Mouse (Mus musculus) adrenal gland, postnatal 14 days (tissue): ENCODE results near the gene Atp2a3. TPM values are rescaled to one million over a fixed set of nuclear protein-coding genes. Genes with fewer than 3 reads are reported as not detected.

ENCODE experiments used
- DNase-seq: peaks from one replicate; pipeline ENCODE4 v3.0.0; 2021; ENCODE audit warnings: mixed read lengths
- microRNA-seq, 2 experiments: library from miRNA; unstranded; fragments of <30 nt; microRNA quantifications; one replicate each; pipeline ENCODE4 v1.2.0; 2021
- total RNA-seq: library from RNA; stranded (reverse); gene quantifications from 2 replicates; pipeline ENCODE4 v1.2.3, GENCODE M21; 2021

Atp2a3 gene
- total RNA-seq, 1 experiment from 2014 or later, result 10.8 TPM

- peak; percentile 47 for DNase-seq
These were observed 75.9 kb downstream of the Atp2a3 start for GRCm38 (mm10) chr11:73036889-73037288.

- DNase-seq, result no peak
These were observed 76.7 kb downstream of the Atp2a3 start for GRCm38 (mm10) chr11:73037691-73038090.

- DNase-seq, result peak; percentile 83
These were observed 78.3 kb downstream of the Atp2a3 start for GRCm38 (mm10) chr11:73039102-73039799.

Small RNA genes within 50 kb of the gene (microRNA-seq; reads per million reads assigned to microRNA genes)
- 0 reads per million in 2 experiments for gene Gm44467

Other genes starting within 250 kb of the Atp2a3 start
- 14.2 and 14.5 TPM in 2 replicates for gene Cyb5d2, start 165.0 kb upstream of the Atp2a3 start, total RNA-seq
- 32.3 and 38.2 TPM in 2 replicates for gene Zzef1, start 164.9 kb upstream of the Atp2a3 start, total RNA-seq
- 0.98 and 1.2 TPM in 2 replicates for gene P2rx1, start 37.9 kb downstream of the Atp2a3 start, total RNA-seq
- 1.3 and 1.5 TPM in 2 replicates for gene Camkk1, start 57.8 kb downstream of the Atp2a3 start, total RNA-seq
- 9.2 and 10.9 TPM in 2 replicates for gene Ncbp3, start 86.6 kb downstream of the Atp2a3 start, total RNA-seq
- gene Itgae, start 129.4 kb downstream of the Atp2a3 start, total RNA-seq, result 0.30 and 1.7 TPM in 2 replicates
- 2.6 and 3.2 TPM in 2 replicates for gene Haspin, start 177.1 kb downstream of the Atp2a3 start, total RNA-seq
- 12.7 and 14.2 TPM in 2 replicates for gene P2rx5, start 199.3 kb downstream of the Atp2a3 start, total RNA-seq
- gene Emc6, start 215.9 kb downstream of the Atp2a3 start, total RNA-seq, result 104 and 115 TPM in 2 replicates
- 69.6 and 69.7 TPM in 2 replicates for gene Tax1bp3, start 215.9 kb downstream of the Atp2a3 start, total RNA-seq
- gene Ctns, start 237.9 kb downstream of the Atp2a3 start, total RNA-seq, result 12.9 and 16.6 TPM in 2 replicates
- 10.3 and 11.8 TPM in 2 replicates for gene Shpk, start 238.3 kb downstream of the Atp2a3 start, total RNA-seq